Mouse (Mus musculus): ENCODE results near the gene Tfpt.

- no peak for TF ChIP-seq CTCF (IDR thresholded peaks at IDR 0.05; ENCODE audit: low read depth, low read length)
- no peak for TF ChIP-seq TAL1 (conservative IDR thresholded peaks at IDR 0.05; ENCODE audit: low read depth, low read length)
These were observed 16.9 kb upstream of the Tfpt start for GRCm38 (mm10) chr7:3646641-3647040.

All from G1E (cell line).